Mouse (Mus musculus): ENCODE data around the gene Prdm2. TPM values are rescaled to one million over a fixed set of nuclear protein-coding genes. Genes with fewer than 3 reads are reported as not detected.

Prdm2 gene
- total and polyA plus RNA-seq, 3 experiments = 4.3 to 13.5 TPM; not detected in 1

GRCm38 (mm10) chr4:143114232-143114979 is 98.4 kb downstream of the Prdm2 start:
- Histone ChIP-seq H3K27ac (ENCODE audit: control insufficient read depth, low read depth, low read length) (no peak overlapping the region), H3K4me3 (ENCODE audit: control insufficient read depth in 1 of 2, insufficient read depth in 1 of 2, low read depth in 2 of 2, low read length in 2 of 2) (no peak overlapping the region), H3K9ac (ENCODE audit: control insufficient read depth, low read depth, low read length, poor library complexity, severe bottlenecking) (no peak overlapping the region), H3K9me3 (replicated peaks; ENCODE audit: insufficient read depth, low read length) (no peaks in the 10 kb centered on the region), H3K4me1 (ENCODE audit: control insufficient read depth in 1 of 2, insufficient read depth in 2 of 2, low read length in 2 of 2) (no peaks in the 10 kb centered on the region), H3K36me3 (ENCODE audit: control insufficient read depth in 1 of 2, insufficient read depth in 2 of 2, low read length in 2 of 2) (no peaks in the 10 kb centered on the region), H3K27me3 (ENCODE audit: control insufficient read depth in 1 of 2, insufficient read depth in 2 of 2, low read length in 2 of 2) (no peaks in the 10 kb centered on the region), H3K79me2 (ENCODE audit: control insufficient read depth, insufficient read depth, low read length, poor library complexity) (no peaks in the 10 kb centered on the region)
- TF ChIP-seq NELFE (IDR thresholded peaks at IDR 0.05; ENCODE audit: low read depth, low read length) (no peak), GATA1 (IDR thresholded peaks at IDR 0.05; ENCODE audit: low read depth, low read length) (no peak), MAZ (IDR thresholded peaks at IDR 0.05; ENCODE audit: low read depth, low read length) (no peak), MYB (IDR thresholded peaks at IDR 0.05; ENCODE audit: low read depth, low read length) (no peak), RCOR1 (IDR thresholded peaks at IDR 0.05; ENCODE audit: low read depth, low read length) (no peak), KAT2A (conservative IDR thresholded peaks at IDR 0.05; ENCODE audit: low read depth, low read length) (no peak), MAFK (IDR thresholded peaks at IDR 0.05; ENCODE audit: borderline replicate concordance, low read depth, low read length) (no peak), MXI1 (IDR thresholded peaks at IDR 0.05; ENCODE audit: low read depth, low read length) (no peak), TBP (IDR thresholded peaks at IDR 0.05; ENCODE audit: low read depth, low read length) (no peak), GABPA (IDR thresholded peaks at IDR 0.05; ENCODE audit: low read depth, low read length) (no peak), E2F4 (IDR thresholded peaks at IDR 0.05; ENCODE audit: borderline replicate concordance, low read depth, low read length) (no peak), TCF12 (IDR thresholded peaks at IDR 0.05; ENCODE audit: low read depth, low read length) (no peak), CHD1 (IDR thresholded peaks at IDR 0.05; ENCODE audit: low read depth, low read length) (no peak), UBTF (IDR thresholded peaks at IDR 0.05; ENCODE audit: borderline replicate concordance, insufficient read depth, low read depth, low read length) (no peak), MEF2A (IDR thresholded peaks at IDR 0.05; ENCODE audit: extremely low read depth, insufficient replicate concordance, low read depth, low read length, poor library complexity, severe bottlenecking) (no peak), SMC3 (IDR thresholded peaks at IDR 0.05; ENCODE audit: low read depth, low read length) (no peak), NRF1 (IDR thresholded peaks at IDR 0.05; ENCODE audit: insufficient read depth, low read depth, low read length, poor library complexity, severe bottlenecking) (no peak), ETS1 (IDR thresholded peaks at IDR 0.05; ENCODE audit: low read depth, low read length) (no peak), POLR2A (IDR thresholded peaks at IDR 0.05; ENCODE audit: control insufficient read depth in 1 of 2, insufficient read depth in 1 of 2, low read depth in 1 of 2, low read length in 2 of 2, poor library complexity in 1 of 2) (no peak), SIN3A (IDR thresholded peaks at IDR 0.05; ENCODE audit: low read length) (no peak)
- no peak for DNase-seq (ENCODE audit: low read depth, low spot score)

GRCm38 (mm10) chr4:143112985-143113384 is 99.8 kb downstream of the Prdm2 start:
- DNase-seq (ENCODE audit: low read depth, low spot score) = peak; percentile 63
- H3K4me3 ChIP-seq (ENCODE audit: control insufficient read depth in 1 of 2, insufficient read depth in 1 of 2, low read depth in 2 of 2, low read length in 2 of 2) = no peak overlapping the region
- H3K79me2 ChIP-seq (ENCODE audit: control insufficient read depth, insufficient read depth, low read length, poor library complexity) = no peaks in the 10 kb centered on the region
- no peaks in the 10 kb centered on the region for H3K9me3 ChIP-seq (replicated peaks; ENCODE audit: insufficient read depth, low read length)
- H3K36me3 ChIP-seq (ENCODE audit: control insufficient read depth in 1 of 2, insufficient read depth in 2 of 2, low read length in 2 of 2) = no peaks in the 10 kb centered on the region
- no peaks in the 10 kb centered on the region for H3K27me3 ChIP-seq (ENCODE audit: control insufficient read depth in 1 of 2, insufficient read depth in 2 of 2, low read length in 2 of 2)
- H3K4me1 ChIP-seq (ENCODE audit: control insufficient read depth in 1 of 2, insufficient read depth in 2 of 2, low read length in 2 of 2) = no peaks in the 10 kb centered on the region
- H3K27ac ChIP-seq (ENCODE audit: control insufficient read depth, low read depth, low read length) = no peak overlapping the region
- H3K9ac ChIP-seq (ENCODE audit: control insufficient read depth, low read depth, low read length, poor library complexity, severe bottlenecking) = no peak overlapping the region
- TF ChIP-seq ETS1 (IDR thresholded peaks at IDR 0.05; ENCODE audit: low read depth, low read length) (no peak), POLR2AphosphoS5 (IDR thresholded peaks at IDR 0.05; ENCODE audit: borderline replicate concordance, low read depth, low read length) (no peak), UBTF (IDR thresholded peaks at IDR 0.05; ENCODE audit: borderline replicate concordance, insufficient read depth, low read depth, low read length) (no peak), SMC3 (IDR thresholded peaks at IDR 0.05; ENCODE audit: low read depth, low read length) (peak; percentile 84), RCOR1 (IDR thresholded peaks at IDR 0.05; ENCODE audit: low read depth, low read length) (no peak), SIN3A (IDR thresholded peaks at IDR 0.05; ENCODE audit: low read length) (no peak), ZKSCAN1 (IDR thresholded peaks at IDR 0.05; ENCODE audit: low read depth, low read length) (no peak), POLR2A (IDR thresholded peaks at IDR 0.05; ENCODE audit: control insufficient read depth in 1 of 2, insufficient read depth in 1 of 2, low read depth in 1 of 2, low read length in 2 of 2, poor library complexity in 1 of 2) (no peak), MYC (IDR thresholded peaks at IDR 0.05; ENCODE audit: low read depth, low read length) (no peak), MAZ (IDR thresholded peaks at IDR 0.05; ENCODE audit: low read depth, low read length) (peak; percentile 75; the same call in 1 of the 2 replicates), CTCF (IDR thresholded peaks at IDR 0.05 in 2 of 3, conservative IDR thresholded peaks at IDR 0.05 in 1 of 3; ENCODE audit: control insufficient read depth in 1 of 3, insufficient read depth in 1 of 3, low read depth in 2 of 3, low read length in 3 of 3, poor library complexity in 1 of 3, severe bottlenecking in 1 of 3) (peak; percentile 59 to 88 (median 75)), CHD2 (IDR thresholded peaks at IDR 0.05; ENCODE audit: low read length) (no peak), TAL1 (IDR thresholded peaks at IDR 0.05; ENCODE audit: low read length) (no peak), HCFC1 (IDR thresholded peaks at IDR 0.05; ENCODE audit: low read depth, low read length) (no peak), TBP (IDR thresholded peaks at IDR 0.05; ENCODE audit: low read depth, low read length) (no peak), JUND (IDR thresholded peaks at IDR 0.05; ENCODE audit: low read depth, low read length) (no peak), NRF1 (IDR thresholded peaks at IDR 0.05; ENCODE audit: insufficient read depth, low read depth, low read length, poor library complexity, severe bottlenecking) (no peak), MAFK (IDR thresholded peaks at IDR 0.05; ENCODE audit: borderline replicate concordance, low read depth, low read length) (no peak), USF1 (IDR thresholded peaks at IDR 0.05; ENCODE audit: low read depth, low read length) (no peak)

All from MEL (cell line).